Mouse (Mus musculus) lung, postnatal 0 days (tissue): ENCODE measurements around the gene H2afb3.

Experiments
- CTCF ChIP-seq: IDR thresholded peaks from 2 replicates; pipeline ENCODE4 v1.5.1; 2016; ENCODE audit warnings: antibody characterized with exemption, mild to moderate bottlenecking
- EP300 ChIP-seq: IDR thresholded peaks from 2 replicates; pipeline ENCODE4 v1.6.1; 2016; ENCODE audit warnings: antibody characterized with exemption, mild to moderate bottlenecking, control low read depth

DNA sequence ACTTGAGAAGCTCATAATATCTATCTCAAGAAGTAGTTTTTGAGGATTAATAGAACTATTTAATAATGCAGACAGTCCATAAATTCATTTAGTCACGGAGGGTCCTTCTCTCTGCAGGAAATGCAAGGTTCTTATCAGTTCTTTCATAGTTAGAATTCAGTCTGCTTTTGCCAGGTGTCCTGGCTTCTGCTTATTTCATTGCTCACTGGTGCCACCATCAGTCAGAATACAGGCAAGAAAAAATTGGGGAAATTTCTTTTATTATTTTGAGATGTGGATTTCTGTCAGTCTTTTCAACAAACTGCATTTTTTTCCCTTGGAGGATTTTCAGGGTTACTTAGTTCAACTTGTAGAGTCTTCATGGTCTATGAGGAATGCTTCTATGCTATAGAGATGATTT lies 25.4 kb downstream of the H2afb3 start:
- 0 out of 2 replicates have a peak, but pooled peaks have one; percentile 8 for TF ChIP-seq CTCF
- TF ChIP-seq EP300 = no peak
